Mouse (Mus musculus) ES-Bruce4 (cell line): ENCODE measurements around the gene Egln1. TPM values are rescaled to one million over a fixed set of nuclear protein-coding genes. Genes with fewer than 3 reads are reported as not detected.

ENCODE experiments used
- H3K27ac ChIP-seq: 2 replicates; pipeline ENCODE4 v1.5.1; 2012; ENCODE audit warnings: low read length, inconsistent platforms; ENCODE audit not compliant: insufficient read depth
- H3K27me3 ChIP-seq: 2 replicates; pipeline ENCODE4 v1.6.1; 2012; ENCODE audit warnings: mild to moderate bottlenecking, low read length, inconsistent platforms; ENCODE audit not compliant: control insufficient read depth, poor library complexity, insufficient read depth, severe bottlenecking
- H3K36me3 ChIP-seq: 2 replicates; pipeline ENCODE4 v1.6.1; 2012; ENCODE audit warnings: inconsistent platforms, mild to moderate bottlenecking, low read length, moderate library complexity; ENCODE audit not compliant: control insufficient read depth, poor library complexity, insufficient read depth, severe bottlenecking
- H3K4me1 ChIP-seq: one replicate; pipeline ENCODE4 v1.8.1; 2011; ENCODE audit warnings: low read length; ENCODE audit not compliant: control insufficient read depth, insufficient read depth
- H3K4me3 ChIP-seq: 2 replicates; pipeline ENCODE4 v1.5.1; 2011; ENCODE audit warnings: low read depth, mild to moderate bottlenecking, low read length
- H3K9ac ChIP-seq: 2 replicates; pipeline ENCODE4 v1.6.1; 2012; ENCODE audit warnings: low read depth, mild to moderate bottlenecking, inconsistent platforms; ENCODE audit not compliant: poor library complexity, severe bottlenecking
- H3K9me3 ChIP-seq: replicated peaks from 2 replicates; pipeline ENCODE4 v1.6.1; 2012; ENCODE audit warnings: mild to moderate bottlenecking, low read length, inconsistent platforms; ENCODE audit not compliant: control insufficient read depth, poor library complexity, insufficient read depth, severe bottlenecking
- CTCF ChIP-seq: IDR thresholded peaks from one replicate; pipeline ENCODE4 v1.8.1; 2011; ENCODE audit warnings: low read depth, low read length
- EP300 ChIP-seq: IDR thresholded peaks from 2 replicates; pipeline ENCODE4 v1.6.1; 2011; ENCODE audit warnings: low read depth, low read length; ENCODE audit not compliant: insufficient read depth
- POLR2A ChIP-seq: IDR thresholded peaks from one replicate; pipeline ENCODE4 v1.8.1; 2011; ENCODE audit warnings: low read length; ENCODE audit not compliant: insufficient read depth
- polyA plus RNA-seq: library from polyadenylated mRNA; stranded (reverse); fragments of >200 nt; gene quantifications from 2 replicates; pipeline ENCODE4 v1.2.4, GENCODE M21; 2011; ENCODE audit warnings: low read depth; ENCODE audit not compliant: missing spikeins, insufficient read depth, insufficient read length

Gene Egln1
- polyA plus RNA-seq, 1 experiment: 20.3 TPM

DNA sequence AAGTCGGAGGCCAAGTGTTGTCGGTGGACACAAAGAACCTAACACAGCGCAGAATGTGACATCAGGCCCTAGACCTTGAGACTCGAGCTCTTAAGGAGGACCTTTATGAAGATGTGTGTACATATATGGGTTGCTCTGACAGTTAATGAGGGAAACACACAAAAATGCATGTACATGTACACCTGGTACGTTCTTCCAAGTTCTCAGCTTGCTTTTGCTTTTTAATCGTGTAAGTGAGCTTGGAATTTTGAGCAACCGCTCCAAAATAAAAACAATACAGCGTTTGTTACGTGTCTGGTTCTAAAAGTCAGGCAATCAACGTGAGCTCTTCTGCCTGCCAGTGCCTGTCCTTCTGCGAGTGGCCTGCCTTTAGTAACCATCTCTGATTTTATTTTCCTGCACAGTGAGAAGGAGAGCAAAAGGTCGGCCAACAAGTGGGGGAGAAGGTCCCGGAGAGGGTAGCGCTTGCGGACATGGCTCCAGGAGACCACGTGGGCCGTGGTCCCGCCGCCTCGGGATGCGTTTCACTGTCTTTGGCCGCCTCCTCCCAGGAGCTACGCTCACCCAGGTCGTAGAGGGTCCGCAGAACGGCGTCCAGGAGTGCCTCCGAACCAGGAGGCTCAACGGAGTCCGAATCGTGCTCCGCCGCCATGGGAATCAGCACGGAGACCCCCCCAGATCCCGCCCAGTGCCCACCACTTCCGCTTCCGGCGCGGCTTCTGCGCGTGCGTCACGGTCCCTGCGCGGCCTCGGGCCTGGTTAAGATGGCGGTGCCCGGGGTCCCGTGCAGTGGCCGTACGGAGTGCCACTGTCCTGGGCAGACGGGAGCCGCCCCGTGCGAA lies 86.6 kb downstream of the Egln1 start, which contains the start of the genes Gnpat and 2810004N23Rik:
Gnpat (plus strand) TSS at position 713 of the 842 bp plus-strand sequence.
2810004N23Rik (minus strand) TSS at position 800 of the 842 bp plus-strand sequence.
- Histone ChIP-seq H3K4me1 (peaks cover 1% of the 10 kb centered on the region), H3K9ac (peak within 1 kb of the TSS; percentile 92), H3K36me3 (peaks cover 35% of the 10 kb centered on the region), H3K9me3 (no peaks in the 10 kb centered on the region), H3K4me3 (peak within 1 kb of the TSS; percentile 96), H3K27me3 (no peaks in the 10 kb centered on the region), H3K27ac (peak within 1 kb of the TSS; percentile 8)
- TF ChIP-seq POLR2A (no peak), EP300 (0 out of 2 replicates have a peak, but pooled peaks have one; percentile 20)

- Histone ChIP-seq H3K4me3 (no peak overlapping the region), H3K36me3 (peaks cover 58% of the 10 kb centered on the region), H3K9me3 (no peaks in the 10 kb centered on the region), H3K9ac (no peak overlapping the region), H3K27ac (no peak overlapping the region), H3K4me1 (peaks cover 1% of the 10 kb centered on the region), H3K27me3 (no peaks in the 10 kb centered on the region)
- TF ChIP-seq POLR2A (no peak), EP300 (no peak), CTCF (no peak)
Measured at GRCm38 (mm10) chr8:124860188-124860587, 88.9 kb downstream of the Egln1 start.

GRCm38 (mm10) chr8:124859466-124859865 lies 89.7 kb downstream of the Egln1 start:
- Histone ChIP-seq H3K9me3 (no peaks in the 10 kb centered on the region), H3K27me3 (no peaks in the 10 kb centered on the region), H3K4me1 (peaks cover 1% of the 10 kb centered on the region), H3K4me3 (no peak overlapping the region), H3K36me3 (peaks cover 65% of the 10 kb centered on the region), H3K27ac (no peak overlapping the region), H3K9ac (no peak overlapping the region)
- TF ChIP-seq POLR2A (no peak), EP300 (no peak), CTCF (peak; percentile 69)

Other genes starting within 250 kb of the Egln1 start
- gene Ttc13, start 227.3 kb downstream of the Egln1 start, polyA plus RNA-seq: 57.1 and 59.4 TPM in 2 replicates
- 25.4 and 28.8 TPM in 2 replicates for gene Arv1, start 227.2 kb downstream of the Egln1 start, polyA plus RNA-seq
- 6.9 and 8.0 TPM in 2 replicates for gene Fam89a, start 197.5 kb downstream of the Egln1 start, polyA plus RNA-seq
- 9.1 and 9.4 TPM in 2 replicates for gene Trim67, start 156.2 kb downstream of the Egln1 start, polyA plus RNA-seq
- gene Gnpat, start 86.3 kb downstream of the Egln1 start, polyA plus RNA-seq: 96.0 and 113 TPM in 2 replicates
- gene 2810004N23Rik, start 86.2 kb downstream of the Egln1 start, polyA plus RNA-seq: 93.0 and 93.6 TPM in 2 replicates
- 10.1 and 10.9 TPM in 2 replicates for gene Exoc8, start 51.6 kb downstream of the Egln1 start, polyA plus RNA-seq
- 14.3 and 16.0 TPM in 2 replicates for gene Sprtn, start 51.4 kb downstream of the Egln1 start, polyA plus RNA-seq
- 48.9 and 51.2 TPM in 2 replicates for gene Tsnax, start 63.7 kb upstream of the Egln1 start, polyA plus RNA-seq
- gene Disc1, start 104.9 kb upstream of the Egln1 start, polyA plus RNA-seq: 1.2 TPM in 1 of 2 replicates, not detected in the other